Mouse (Mus musculus) lung, postnatal 4 days (tissue): ENCODE results near the gene Mprip.

ENCODE experiments used
- DNase-seq, 2 experiments: peaks; one replicate each; pipeline ENCODE4 v3.0.0; 2021

Gene Mprip

GRCm38 (mm10) chr11:59808170-59808960, 147.3 kb downstream of the Mprip start:
- no peak for DNase-seq

GRCm38 (mm10) chr11:59809071-59809669, 148.1 kb downstream of the Mprip start:
- DNase-seq, result peak in 1 of 2 experiments; percentile 51

GRCm38 (mm10) chr11:59809670-59810474, 148.8 kb downstream of the Mprip start, which contains the start of gene Flcn:
TSS of gene Flcn (minus strand) at chr11:59810016.
- DNase-seq, result peak; percentile 89 to 90

- no peak for DNase-seq
These were observed 149.5 kb downstream of the Mprip start for GRCm38 (mm10) chr11:59810480-59811158.

GRCm38 (mm10) chr11:59811211-59811610, 150.1 kb downstream of the Mprip start:
- no peak for DNase-seq

GRCm38 (mm10) chr11:59813276-59813675, 152.2 kb downstream of the Mprip start:
- no peak for DNase-seq

- no peak for DNase-seq
These were observed 153.2 kb downstream of the Mprip start for GRCm38 (mm10) chr11:59814311-59814710.

GRCm38 (mm10) chr11:59814936-59815335, 153.8 kb downstream of the Mprip start:
- no peak for DNase-seq

GRCm38 (mm10) chr11:59815482-59816065, 154.5 kb downstream of the Mprip start:
- no peak for DNase-seq

- no peak for DNase-seq
These were observed 156.8 kb downstream of the Mprip start for GRCm38 (mm10) chr11:59817916-59818315.

- no peak for DNase-seq
These were observed 160.5 kb downstream of the Mprip start for GRCm38 (mm10) chr11:59821625-59822024.
